Mouse (Mus musculus) lung, adult 2 months (tissue): ENCODE results near the gene BC028528.

Experiments
- CTCF ChIP-seq: fragments of 200-500 bp; IDR thresholded peaks from 2 replicates; pipeline ENCODE4 v1.5.1; 2011; ENCODE audit warnings: mild to moderate bottlenecking, low read length, control low read depth; ENCODE audit not compliant: insufficient read depth
- POLR2A ChIP-seq: fragments of 200-500 bp; IDR thresholded peaks from 2 replicates; pipeline ENCODE4 v1.6.1; 2011; ENCODE audit warnings: low read depth, mild to moderate bottlenecking, control low read depth, low read length, borderline replicate concordance; ENCODE audit errors: extremely low read depth

DNA sequence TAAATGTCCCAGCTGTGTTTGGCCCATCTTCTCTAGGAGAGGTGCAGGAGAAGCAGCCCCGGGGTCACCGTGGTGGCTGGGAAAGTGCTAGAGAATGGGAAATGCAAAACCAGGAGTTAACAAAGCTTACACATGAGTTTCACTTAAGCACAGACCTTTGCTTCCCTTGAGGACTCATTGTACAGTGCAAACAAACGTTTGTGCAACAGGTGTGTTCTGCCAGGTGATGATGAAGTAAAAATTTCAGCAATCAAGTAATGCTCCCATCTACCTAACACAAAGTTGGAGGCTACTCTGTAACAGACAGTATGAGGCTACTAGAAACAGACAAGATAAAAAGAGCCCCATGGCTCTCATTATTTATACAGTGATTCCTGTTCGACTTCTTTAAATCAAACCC, 12.7 kb downstream of the BC028528 start:
- TF ChIP-seq CTCF (no peak), POLR2A (no peak)
